Mouse (Mus musculus) midbrain, embryonic 12.5 days (tissue): ENCODE measurements at regions not wholly inside any gene's neighbourhood (a gene's known extent, or its start where the extent isn't known, plus 50 kb on each side); places are given as distances from the start of the nearest gene placed in this dataset.

ENCODE experiments used
- ATAC-seq: fragments of 200-750 bp; cut with Nextera tagmentation; 2 replicates; pipeline ENCODE4 v1.8.0; 2017; ENCODE audit warnings: low read depth, moderate TSS enrichment, moderate library complexity; ENCODE audit not compliant: low FRiP score
- H3K27ac ChIP-seq: fragments of 300-500 bp; sonication (generic); replicated peaks from 2 replicates; pipeline ENCODE4 v1.5.1; 2016; ENCODE audit warnings: mild to moderate bottlenecking
- H3K27me3 ChIP-seq: fragments of 300-500 bp; sonication (generic); 2 replicates; pipeline ENCODE4 v1.6.1; 2016; ENCODE audit warnings: mild to moderate bottlenecking
- H3K36me3 ChIP-seq: fragments of 300-500 bp; sonication (generic); 2 replicates; pipeline ENCODE4 v1.6.1; 2016
- H3K4me1 ChIP-seq: fragments of 300-500 bp; sonication (generic); 2 replicates; pipeline ENCODE4 v1.6.1; 2016
- H3K4me2 ChIP-seq: fragments of 300-500 bp; sonication (generic); replicated peaks from 2 replicates; pipeline ENCODE4 v1.6.1; 2016; ENCODE audit warnings: mild to moderate bottlenecking, moderate library complexity
- H3K4me3 ChIP-seq: fragments of 300-500 bp; sonication (generic); 2 replicates; pipeline ENCODE4 v1.5.1; 2016; ENCODE audit warnings: mild to moderate bottlenecking
- H3K9ac ChIP-seq: fragments of 300-500 bp; sonication (generic); replicated peaks from 2 replicates; pipeline ENCODE4 v1.6.1; 2016; ENCODE audit warnings: mild to moderate bottlenecking, moderate library complexity
- H3K9me3 ChIP-seq: fragments of 300-500 bp; sonication (generic); 2 replicates; pipeline ENCODE4 v1.6.1; 2016; ENCODE audit warnings: mild to moderate bottlenecking
- WGBS: fragments of 180-500 bp; shearing (Covaris S2); methylation state at CpG from one replicate; pipeline ENCODE4 v1.1.7; 2016; 5-methylcytosine and 5-hydroxymethylcytosine counted together

DNA sequence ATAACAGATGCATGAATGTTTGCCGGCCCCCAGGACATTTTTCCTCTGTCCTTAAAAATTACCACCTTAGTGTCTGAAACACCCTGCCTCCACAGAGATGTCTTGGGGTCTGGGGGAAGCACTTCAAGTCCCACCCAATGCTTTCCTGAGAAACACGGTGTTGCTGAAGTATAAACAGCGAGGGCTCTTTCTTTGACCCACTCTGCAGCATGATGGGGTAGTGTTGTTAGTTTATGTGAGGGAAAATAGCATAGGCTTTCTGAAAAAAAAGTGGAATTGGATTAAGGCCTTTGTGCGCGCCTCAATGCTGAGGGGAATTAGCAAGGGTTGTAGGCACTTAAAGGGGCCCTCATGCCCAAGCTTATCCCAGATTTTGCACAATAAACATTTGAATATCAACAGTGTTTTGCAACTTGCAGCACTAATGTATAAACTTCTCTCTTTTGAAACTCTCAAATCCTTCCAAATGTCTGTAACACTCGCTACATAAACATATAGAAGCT, 201.8 kb downstream of the Nr2f2 start:
- Histone ChIP-seq H3K4me3 (no peak overlapping the region), H3K9ac (no peak overlapping the region), H3K9me3 (no peaks in the 10 kb centered on the region), H3K27ac (peak overlapping the region; percentile 58; the same call in 1 of the 2 replicates), H3K27me3 (peaks cover 81% of the 10 kb centered on the region), H3K4me2 (no peak overlapping the region), H3K4me1 (peaks cover 17% of the 10 kb centered on the region), H3K36me3 (no peaks in the 10 kb centered on the region)
- 16% methylated on average over 6 of the region's 6 CpGs for WGBS
- peak; percentile 70 for ATAC-seq

DNA sequence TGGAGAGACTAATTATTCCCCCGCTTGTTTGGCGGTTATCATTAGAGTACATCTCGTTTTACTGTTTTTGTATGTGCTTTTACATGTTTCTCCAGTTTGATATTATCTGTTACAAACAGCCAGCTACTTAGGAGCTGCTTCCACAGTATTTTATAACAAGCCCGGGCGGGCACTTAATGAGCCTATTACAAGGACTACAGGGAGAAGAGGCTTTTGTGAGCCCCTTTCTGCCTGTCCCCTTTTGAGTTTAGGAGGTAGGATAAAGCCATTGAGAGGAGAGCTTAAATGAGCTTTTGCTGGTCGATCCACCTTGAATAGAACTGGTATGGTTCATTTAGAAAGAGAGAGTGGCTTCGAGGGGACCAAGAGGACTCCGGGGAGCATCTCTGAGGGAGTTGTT, 208.0 kb downstream of the Nr2f2 start:
- no peak for ATAC-seq
- H3K9ac ChIP-seq: no peak overlapping the region
- no peak overlapping the region for H3K4me2 ChIP-seq
- 29% methylated on average over 8 of the region's 8 CpGs for WGBS
- H3K4me3 ChIP-seq: no peak overlapping the region
- H3K4me1 ChIP-seq: peaks cover 10% of the 10 kb centered on the region
- no peaks in the 10 kb centered on the region for H3K36me3 ChIP-seq
- H3K27me3 ChIP-seq: peaks cover 86% of the 10 kb centered on the region
- H3K27ac ChIP-seq: no peak overlapping the region
- H3K9me3 ChIP-seq: no peaks in the 10 kb centered on the region

DNA sequence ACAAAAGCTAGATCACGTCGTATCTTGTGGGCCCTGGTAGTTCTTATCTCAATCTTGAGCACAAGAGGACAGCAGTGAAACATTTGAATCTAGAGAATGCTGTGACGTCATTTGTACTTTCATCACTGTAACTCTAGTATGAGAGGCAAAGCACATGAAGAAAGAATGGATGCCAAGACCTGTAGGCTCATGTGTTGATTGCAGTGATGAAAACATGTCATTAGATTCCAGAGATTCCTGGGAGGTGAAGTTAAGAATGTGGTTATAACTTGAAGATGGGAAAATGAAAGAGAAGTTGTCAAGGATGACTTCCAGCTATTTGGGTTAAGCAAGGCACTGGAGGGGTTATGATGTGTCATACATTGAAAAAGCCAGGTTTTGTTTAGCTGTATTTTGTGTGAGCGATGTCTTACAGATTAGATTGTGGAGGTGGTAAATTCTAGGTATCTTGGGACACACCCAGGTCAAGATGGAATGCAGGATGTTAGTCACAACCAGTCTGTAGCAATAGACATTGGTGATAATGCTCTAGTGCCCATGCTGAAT, 221.7 kb downstream of the Nr2f2 start:
- H3K4me1 ChIP-seq: no peaks in the 10 kb centered on the region
- no peak overlapping the region for H3K4me3 ChIP-seq
- H3K9ac ChIP-seq: no peak overlapping the region
- no peak overlapping the region for H3K4me2 ChIP-seq
- 82% methylated on average over 4 of the region's 4 CpGs for WGBS
- H3K27ac ChIP-seq: no peak overlapping the region
- no peaks in the 10 kb centered on the region for H3K9me3 ChIP-seq
- H3K27me3 ChIP-seq: peaks cover 5% of the 10 kb centered on the region; the same call in 1 of the 2 replicates
- no peaks in the 10 kb centered on the region for H3K36me3 ChIP-seq
- ATAC-seq: no peak

DNA sequence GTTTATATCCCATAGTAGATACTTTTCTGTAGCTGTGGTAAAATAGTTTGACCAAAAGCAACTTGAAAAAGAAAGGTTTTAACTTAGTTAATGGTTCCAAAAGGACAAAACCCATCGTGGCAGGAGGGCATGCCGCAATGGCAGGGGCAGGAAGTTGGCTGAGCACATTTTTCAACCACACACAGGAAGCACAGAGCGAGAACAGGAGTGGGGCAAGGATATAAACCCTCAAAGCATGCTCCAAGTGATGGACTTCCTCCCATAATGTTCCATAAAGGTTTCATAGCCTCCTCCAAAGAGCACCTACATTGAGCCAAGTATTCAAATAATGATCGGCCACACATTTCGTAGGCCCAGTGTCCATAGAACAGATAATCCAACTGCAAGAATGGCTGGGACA, 229.7 kb downstream of the Nr2f2 start:
- ATAC-seq: no peak

GRCm38 (mm10) chr7:70135416-70135815, 231.1 kb downstream of the Nr2f2 start:
- no peak overlapping the region for H3K4me3 ChIP-seq
- 97% methylated on average over 3 of the region's 3 CpGs for WGBS
- H3K27ac ChIP-seq: no peak overlapping the region
- no peaks in the 10 kb centered on the region for H3K9me3 ChIP-seq
- no peak overlapping the region for H3K9ac ChIP-seq
- H3K36me3 ChIP-seq: no peaks in the 10 kb centered on the region
- H3K4me2 ChIP-seq: no peak overlapping the region
- H3K27me3 ChIP-seq: peaks cover 13% of the 10 kb centered on the region
- ATAC-seq: no peak
- H3K4me1 ChIP-seq: peaks cover under 1% of the 10 kb centered on the region

More for the DNA sequence above, 229.7 kb downstream of the Nr2f2 start:
- no peaks in the 10 kb centered on the region for H3K9me3 ChIP-seq
- H3K4me2 ChIP-seq: no peak overlapping the region
- no peak overlapping the region for H3K27ac ChIP-seq
- peaks cover 10% of the 10 kb centered on the region; the same call in 1 of the 2 replicates for H3K27me3 ChIP-seq
- no peaks in the 10 kb centered on the region for H3K4me1 ChIP-seq
- no peak overlapping the region for H3K4me3 ChIP-seq
- H3K36me3 ChIP-seq: no peaks in the 10 kb centered on the region
- 92% methylated on average over 5 of the region's 5 CpGs for WGBS
- H3K9ac ChIP-seq: no peak overlapping the region

DNA sequence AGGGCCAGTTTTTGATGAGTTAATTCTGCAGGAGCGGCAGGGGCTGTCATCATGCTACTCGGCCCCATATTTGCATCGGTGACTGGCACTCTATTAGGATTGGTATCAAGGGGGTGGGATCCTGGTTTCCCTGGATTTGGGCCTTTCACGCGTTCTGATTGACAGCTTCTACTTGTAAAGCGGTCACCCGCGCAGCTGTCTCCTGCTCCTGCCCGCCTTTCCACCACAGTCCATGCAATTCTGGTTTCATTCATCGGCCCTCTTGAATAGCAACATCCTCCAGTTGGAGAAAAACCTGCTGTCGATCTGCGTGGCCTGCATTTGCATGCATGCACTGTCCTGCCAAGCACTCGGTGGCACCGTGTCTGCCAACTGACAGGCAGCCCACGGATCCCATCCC, 236.6 kb downstream of the Nr2f2 start:
- Histone ChIP-seq H3K36me3 (no peaks in the 10 kb centered on the region), H3K27me3 (peaks cover 41% of the 10 kb centered on the region)

DNA sequence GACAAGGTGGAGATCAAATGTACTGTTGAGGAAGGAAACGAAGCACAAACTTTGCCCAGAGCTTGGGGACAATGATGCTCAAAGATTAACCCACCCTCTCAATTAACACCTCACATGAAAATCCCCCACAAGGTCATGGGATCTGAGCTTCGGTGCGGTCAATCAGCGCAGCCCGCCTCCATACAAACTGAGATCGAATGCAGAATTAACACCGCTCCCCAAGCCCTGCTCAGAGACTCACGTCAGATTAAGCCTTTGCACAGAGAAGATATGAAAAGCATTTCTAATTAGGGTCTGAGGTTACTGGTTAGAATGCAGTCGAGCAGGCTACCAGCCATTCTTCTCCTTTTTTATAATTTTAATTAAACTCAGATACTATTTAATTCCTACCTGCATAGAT, 243.7 kb downstream of the Nr2f2 start:
- peak overlapping the region; percentile 71 for H3K27ac ChIP-seq
- no peak overlapping the region for H3K4me2 ChIP-seq
- H3K36me3 ChIP-seq: no peaks in the 10 kb centered on the region
- WGBS: 16% methylated on average over 9 of the region's 9 CpGs
- ATAC-seq: peak; percentile 47; the same call in 1 of the 2 replicates
- H3K27me3 ChIP-seq: peaks cover 80% of the 10 kb centered on the region
- H3K9ac ChIP-seq: no peak overlapping the region
- H3K4me1 ChIP-seq: peaks cover 43% of the 10 kb centered on the region
- H3K9me3 ChIP-seq: no peaks in the 10 kb centered on the region
- H3K4me3 ChIP-seq: no peak overlapping the region

More for the DNA sequence above, 236.6 kb downstream of the Nr2f2 start:
- 17% methylated on average over 15 of the region's 15 CpGs for WGBS
- Histone ChIP-seq H3K4me3 (no peak overlapping the region), H3K4me2 (peak overlapping the region; percentile 30), H3K27ac (peak overlapping the region; percentile 60), H3K4me1 (peaks cover 5% of the 10 kb centered on the region), H3K9me3 (no peaks in the 10 kb centered on the region), H3K9ac (no peak overlapping the region)
- ATAC-seq: peak; percentile 95

- Histone ChIP-seq H3K27me3 (peaks cover 80% of the 10 kb centered on the region), H3K4me3 (no peak overlapping the region), H3K4me1 (peaks cover 43% of the 10 kb centered on the region), H3K27ac (no peak overlapping the region), H3K36me3 (no peaks in the 10 kb centered on the region), H3K4me2 (no peak overlapping the region), H3K9ac (no peak overlapping the region), H3K9me3 (no peaks in the 10 kb centered on the region)
- WGBS: 72% methylated on average over 8 of the region's 8 CpGs
- ATAC-seq: no peak
Observed at GRCm38 (mm10) chr7:70119517-70119916, 247.0 kb downstream of the Nr2f2 start.

DNA sequence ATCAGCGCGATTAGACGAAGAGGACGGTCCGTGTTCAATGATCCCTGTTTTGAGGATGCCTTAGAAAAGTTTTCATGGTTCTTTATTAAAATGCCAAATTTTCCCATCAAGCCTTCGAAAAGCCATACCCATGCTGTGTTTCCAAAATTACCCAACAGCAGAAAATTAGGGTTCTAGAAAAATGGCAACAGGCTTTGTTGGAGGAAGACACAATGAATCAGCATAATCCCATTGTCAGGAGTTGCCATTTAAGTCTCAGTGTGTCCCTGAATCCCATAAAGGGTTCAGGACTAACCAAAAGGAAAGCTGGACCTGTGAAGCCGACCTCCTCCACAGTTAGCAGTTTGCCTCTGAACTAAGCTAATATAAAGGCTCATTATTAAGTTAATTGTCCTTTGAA, 247.6 kb downstream of the Nr2f2 start:
- WGBS: 8% methylated on average over 7 of the region's 7 CpGs
- peak overlapping the region; percentile 31 for H3K4me3 ChIP-seq
- ATAC-seq: no peak
- peak overlapping the region; percentile 43; the same call in 1 of the 2 replicates for H3K9ac ChIP-seq
- peaks cover 83% of the 10 kb centered on the region for H3K27me3 ChIP-seq
- H3K9me3 ChIP-seq: no peaks in the 10 kb centered on the region
- H3K4me1 ChIP-seq: peaks cover 43% of the 10 kb centered on the region
- H3K27ac ChIP-seq: peak overlapping the region; percentile 88
- H3K4me2 ChIP-seq: peak overlapping the region; percentile 58
- no peaks in the 10 kb centered on the region for H3K36me3 ChIP-seq

DNA sequence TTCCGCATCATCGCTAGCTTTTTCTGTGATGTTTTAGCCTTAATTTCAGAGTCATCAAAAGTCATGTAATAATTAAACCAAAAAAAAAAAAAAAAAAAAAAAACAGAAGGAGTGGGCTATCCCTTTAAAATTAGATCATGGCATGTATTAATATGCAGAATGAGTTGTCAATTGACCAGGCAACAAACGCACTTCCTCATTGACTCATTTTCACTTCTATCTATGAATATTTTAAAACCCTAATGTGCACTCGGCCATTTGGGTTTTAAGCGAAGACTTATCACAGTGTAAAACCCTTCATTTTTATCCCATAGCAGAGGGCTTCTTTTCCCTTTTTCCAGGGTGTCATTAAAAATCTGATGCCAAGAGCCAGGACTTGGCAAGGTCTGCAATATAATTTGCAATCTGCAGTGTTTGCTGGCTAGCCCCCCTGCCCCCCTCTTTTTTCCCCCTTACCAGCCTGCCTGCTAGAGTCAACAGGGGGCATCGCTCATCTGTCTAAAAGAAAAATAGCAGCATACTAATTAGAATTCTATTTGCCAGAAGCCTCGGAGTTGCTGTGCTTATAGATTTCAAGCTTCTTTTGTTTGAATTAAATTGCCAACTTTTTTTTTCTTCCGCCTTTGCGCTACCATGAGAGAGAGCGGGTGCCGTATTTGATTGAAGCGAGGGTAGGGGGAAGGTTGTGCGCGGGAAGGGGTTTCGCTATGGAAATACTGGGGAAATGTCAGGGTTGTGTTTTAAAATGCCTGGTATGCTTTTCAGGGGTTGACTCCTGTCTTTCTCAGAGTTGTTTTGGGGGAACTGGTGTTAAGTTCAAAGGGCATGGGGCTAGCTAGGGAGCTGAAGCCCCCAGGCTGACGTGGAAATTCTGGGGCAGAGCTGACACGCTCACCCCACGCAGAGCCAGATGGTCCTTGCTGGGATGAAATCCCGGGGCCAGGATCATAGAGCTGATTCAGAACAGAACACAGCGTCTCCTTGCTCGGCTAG, 248.3 kb downstream of the Nr2f2 start:
- H3K27me3 ChIP-seq: peaks cover 82% of the 10 kb centered on the region
- peak overlapping the region; percentile 43 for H3K9ac ChIP-seq
- no peaks in the 10 kb centered on the region for H3K36me3 ChIP-seq
- ATAC-seq: peak; percentile 69
- no peaks in the 10 kb centered on the region for H3K9me3 ChIP-seq
- peak overlapping the region; percentile 88 for H3K27ac ChIP-seq
- peak overlapping the region; percentile 58 for H3K4me2 ChIP-seq
- peaks cover 37% of the 10 kb centered on the region for H3K4me1 ChIP-seq
- H3K4me3 ChIP-seq: peak overlapping the region; percentile 31
- WGBS: 5% methylated on average over 21 of the region's 21 CpGs

- peaks cover 24% of the 10 kb centered on the region for H3K4me1 ChIP-seq
- H3K36me3 ChIP-seq: no peaks in the 10 kb centered on the region
- H3K27ac ChIP-seq: peak overlapping the region; percentile 64
- 12% methylated on average over 8 of the region's 8 CpGs for WGBS
- H3K4me2 ChIP-seq: peak overlapping the region; percentile 36
- no peaks in the 10 kb centered on the region for H3K9me3 ChIP-seq
- no peak overlapping the region for H3K4me3 ChIP-seq
- ATAC-seq: no peak
- H3K9ac ChIP-seq: no peak overlapping the region; the same call in 1 of the 2 replicates
- H3K27me3 ChIP-seq: peaks cover 47% of the 10 kb centered on the region
Observed at GRCm38 (mm10) chr7:70109013-70109412, 257.5 kb downstream of the Nr2f2 start.

- no peaks in the 10 kb centered on the region for H3K9me3 ChIP-seq
- no peaks in the 10 kb centered on the region for H3K36me3 ChIP-seq
- peaks cover 30% of the 10 kb centered on the region for H3K4me1 ChIP-seq
- H3K27me3 ChIP-seq: peaks cover 26% of the 10 kb centered on the region
- no peak overlapping the region for H3K4me3 ChIP-seq
- peak overlapping the region; percentile 74 for H3K27ac ChIP-seq
- no peak for ATAC-seq
- H3K9ac ChIP-seq: no peak overlapping the region
- WGBS: 20% methylated on average over 2 of the region's 2 CpGs
- H3K4me2 ChIP-seq: no peak overlapping the region
Observed at GRCm38 (mm10) chr7:70105024-70105423, 261.5 kb downstream of the Nr2f2 start.
